Mouse (Mus musculus) brain, adult 2 months (tissue): ENCODE results near the gene Tmtc1.
A peak's percentile ranks its signal among the peaks of the same experiment; 100 is the strongest.

Source experiments
- DNase-seq: peaks from one replicate; pipeline ENCODE4 v3.0.0; 2011; ENCODE audit warnings: low read depth, low spot score

Tmtc1 gene

DNA sequence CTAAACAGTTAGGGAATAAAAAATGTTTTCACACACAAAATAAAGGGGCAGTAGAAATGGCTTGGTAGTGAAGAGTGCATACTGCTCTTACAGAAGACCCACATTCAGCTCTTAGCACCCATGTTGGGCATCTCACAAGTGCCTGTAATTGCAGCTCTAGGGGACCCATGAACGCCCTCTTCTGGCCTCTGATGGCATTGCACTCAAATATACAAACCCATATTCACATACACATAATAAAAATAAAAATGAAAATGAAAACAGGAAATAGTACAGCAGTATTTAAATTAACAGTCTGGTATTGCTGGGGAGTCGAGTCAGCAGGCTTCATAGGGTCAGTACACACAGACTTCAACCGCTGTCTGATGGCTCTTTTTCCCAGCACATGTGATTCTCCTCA is 201.9 kb downstream of the Tmtc1 start:
- no peak for DNase-seq

DNA sequence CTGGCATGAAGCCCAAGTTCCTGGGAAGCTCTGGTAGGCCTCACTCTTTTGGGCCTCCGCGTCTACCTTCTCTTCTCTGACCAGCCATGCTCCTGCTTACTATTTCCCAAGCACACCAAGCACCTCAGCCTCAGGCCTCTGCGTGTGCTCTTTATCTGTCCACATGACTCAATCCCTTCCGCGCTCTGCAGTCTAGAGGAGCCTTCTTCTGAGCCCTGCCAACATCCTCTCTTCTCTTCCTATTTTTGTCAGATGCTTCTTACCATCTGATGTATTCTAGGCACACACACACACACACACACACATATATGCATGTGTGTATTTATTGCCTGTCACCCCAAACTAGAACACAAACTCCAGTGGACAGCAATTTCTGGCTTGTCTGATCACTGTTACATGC is 202.5 kb downstream of the Tmtc1 start:
- peak; percentile 34 for DNase-seq

GRCm38 (mm10) chr6:148239311-148239710 is 204.9 kb downstream of the Tmtc1 start:
- DNase-seq = peak; percentile 55

GRCm38 (mm10) chr6:148237453-148237852 is 206.7 kb downstream of the Tmtc1 start:
- peak; percentile 39 for DNase-seq

- DNase-seq = peak; percentile 69
These were observed 209.9 kb downstream of the Tmtc1 start for GRCm38 (mm10) chr6:148234105-148234828.

DNA sequence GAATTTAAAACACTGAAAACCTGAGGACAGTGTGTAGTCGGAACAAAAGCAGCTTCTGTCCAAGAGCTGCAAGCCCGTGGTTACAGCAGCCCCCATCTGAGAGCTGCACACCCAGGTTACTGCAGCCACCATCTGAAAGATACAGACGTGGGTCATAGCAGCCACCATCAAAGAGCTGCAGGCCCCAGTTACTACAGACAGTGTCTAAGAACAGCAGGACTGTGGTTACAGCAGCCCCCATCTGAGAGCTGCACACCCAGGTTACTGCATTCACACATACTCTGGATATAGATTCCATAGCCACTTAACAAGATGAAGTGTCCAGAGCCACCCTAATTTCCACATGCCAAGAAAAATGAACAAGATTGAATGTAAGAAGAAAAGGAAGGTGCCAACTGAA is 216.6 kb downstream of the Tmtc1 start:
- DNase-seq = no peak

DNA sequence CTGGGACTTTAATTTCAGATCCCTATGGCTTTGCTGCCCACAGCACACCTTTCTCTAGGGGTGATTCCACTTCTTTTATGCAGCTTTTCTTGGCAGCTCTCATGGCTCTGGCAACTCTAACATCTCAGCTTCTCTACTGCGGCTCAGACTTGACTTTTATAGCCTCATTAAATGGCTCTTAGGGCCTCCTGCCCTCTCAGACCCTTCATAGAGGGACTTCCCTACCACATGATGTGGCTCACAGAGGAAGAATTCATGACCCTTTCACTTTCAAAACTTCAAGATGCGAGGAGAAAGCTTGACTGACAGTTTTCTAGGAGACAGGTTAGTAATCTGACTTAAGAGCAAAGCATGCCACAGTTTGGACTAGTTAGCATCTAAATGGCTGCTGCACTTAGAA is 221.5 kb downstream of the Tmtc1 start:
- DNase-seq = no peak

- DNase-seq = no peak
These were observed 225.7 kb downstream of the Tmtc1 start for GRCm38 (mm10) chr6:148218235-148219076.

DNA sequence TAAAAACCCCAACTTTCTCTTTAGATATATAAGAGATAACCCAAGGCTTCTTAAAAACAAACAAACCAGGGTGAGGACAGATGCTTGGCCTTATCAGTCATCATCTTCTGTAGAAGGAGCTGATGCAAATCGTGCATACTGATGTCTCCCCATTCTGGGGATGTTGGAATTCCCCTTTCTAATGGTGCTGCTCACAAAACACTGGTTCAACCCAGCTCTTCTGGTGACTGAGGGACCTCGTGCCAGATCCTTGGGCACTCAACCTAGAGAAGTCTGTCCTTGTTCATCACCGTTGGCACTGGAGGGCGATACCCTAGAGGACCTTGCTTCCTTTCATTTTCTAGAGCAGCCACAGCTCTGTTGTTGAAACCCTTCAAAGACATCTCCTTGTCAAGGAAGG is 227.4 kb downstream of the Tmtc1 start:
- DNase-seq = no peak

- peak; percentile 78 for DNase-seq
These were observed 229.4 kb downstream of the Tmtc1 start for GRCm38 (mm10) chr6:148214765-148215164.

- peak; percentile 100 for DNase-seq
These were observed 232.1 kb downstream of the Tmtc1 start, which contains the start of gene Ergic2 for GRCm38 (mm10) chr6:148211897-148212680. TSS of gene Ergic2 (minus strand) at chr6:148212374.

- DNase-seq = no peak
These were observed 232.8 kb downstream of the Tmtc1 start for GRCm38 (mm10) chr6:148211391-148211876.

GRCm38 (mm10) chr6:148207522-148207921 is 236.7 kb downstream of the Tmtc1 start:
- DNase-seq = no peak

- no peak for DNase-seq
These were observed 239.1 kb downstream of the Tmtc1 start for GRCm38 (mm10) chr6:148205134-148205533.

- DNase-seq = no peak
These were observed 244.5 kb downstream of the Tmtc1 start for GRCm38 (mm10) chr6:148199729-148200128.

GRCm38 (mm10) chr6:148199177-148199576 is 245.0 kb downstream of the Tmtc1 start:
- no peak for DNase-seq

DNA sequence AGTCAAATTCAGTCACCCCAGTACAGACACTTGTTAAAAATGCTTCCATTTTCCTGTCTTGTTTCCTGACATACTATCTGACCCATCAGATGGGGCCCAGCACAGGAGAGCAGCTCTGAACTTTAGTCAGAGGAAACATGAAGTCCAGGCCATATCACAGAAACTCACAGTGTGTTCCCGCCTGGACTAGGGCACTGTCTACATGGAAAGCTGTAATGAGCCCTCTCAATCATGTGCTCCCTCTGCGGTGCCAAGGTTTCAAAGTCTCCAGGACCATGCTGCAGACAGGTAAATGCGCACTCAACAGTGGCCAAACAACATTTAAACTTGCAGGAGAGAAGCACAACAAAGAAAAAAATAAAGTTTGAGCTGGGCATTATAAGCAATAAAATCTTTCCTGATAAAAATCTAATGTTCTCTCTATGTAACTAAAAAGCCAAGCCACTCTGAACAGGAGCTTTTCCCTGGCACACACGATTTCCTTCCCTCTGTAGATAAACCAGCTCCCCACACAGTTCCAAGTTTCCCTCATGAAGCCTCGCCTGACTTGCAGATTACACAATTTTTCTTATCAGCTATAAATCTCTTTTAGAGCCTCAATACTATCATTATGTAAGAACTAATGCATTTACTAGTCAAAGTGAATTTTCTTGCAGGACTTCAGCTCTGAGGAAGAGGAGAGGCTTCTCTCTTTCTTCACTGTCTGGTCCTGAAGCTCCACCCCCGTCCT is 250.1 kb downstream of the Tmtc1 start:
- DNase-seq = no peak

GRCm38 (mm10) chr6:148185694-148186093 is 258.5 kb downstream of the Tmtc1 start:
- DNase-seq = no peak
